Mouse (Mus musculus): ENCODE measurements around the gene Apol6.

DNA sequence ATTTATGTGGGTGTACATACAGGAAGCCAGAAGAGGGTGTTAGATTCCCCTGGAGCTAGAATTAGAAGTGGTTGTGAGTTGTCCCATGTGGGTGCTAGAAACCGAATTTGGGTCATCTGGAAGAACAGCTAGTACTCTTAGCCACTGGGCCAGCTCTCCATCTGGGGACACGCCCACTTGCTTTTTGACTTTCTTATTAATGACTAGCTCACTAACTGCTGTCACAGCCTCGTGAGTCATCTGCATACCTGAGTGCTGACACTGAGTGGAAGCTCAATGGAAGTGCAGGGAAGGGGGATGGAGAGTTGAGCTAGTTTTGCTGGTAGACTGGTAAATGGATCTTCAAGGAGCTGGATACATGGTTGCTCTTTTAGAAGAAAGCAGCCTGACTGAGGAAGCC, 32.0 kb downstream of the Apol6 start:
- TF ChIP-seq CTCF (IDR thresholded peaks at IDR 0.05; ENCODE audit: low read depth) (no peak), EP300 (IDR thresholded peaks at IDR 0.05; ENCODE audit: low read depth) (no peak)
